Mouse (Mus musculus): ENCODE measurements at regions not wholly inside any gene's neighbourhood (a gene's known extent, or its start where the extent isn't known, plus 50 kb on each side); places are given as distances from the start of the nearest gene placed in this dataset.

- no peaks in the 10 kb centered on the region for H3K4me1 ChIP-seq (ENCODE audit: control insufficient read depth, insufficient read depth, low read length)
- no peaks in the 10 kb centered on the region for H3K27me3 ChIP-seq (ENCODE audit: control insufficient read depth, insufficient read depth, low read length)
- H3K27ac ChIP-seq (replicated peaks; ENCODE audit: low read depth, low read length): no peak overlapping the region
- no peaks in the 10 kb centered on the region for H3K9me3 ChIP-seq (replicated peaks; ENCODE audit: control insufficient read depth, low read length)
- H3K36me3 ChIP-seq (replicated peaks; ENCODE audit: control insufficient read depth, insufficient read depth, low read depth, low read length): no peaks in the 10 kb centered on the region
- H3K9ac ChIP-seq (replicated peaks; ENCODE audit: low read length): no peak overlapping the region
- no peak overlapping the region for H3K4me2 ChIP-seq (ENCODE audit: low read depth, low read length)
- WGBS: 68% methylated on average over 3 of the region's 3 CpGs
- DNase-seq (ENCODE audit: low spot score) (peak; percentile 39), ATAC-seq (replicated peaks; ENCODE audit: insufficient number of reproducible peaks, low FRiP score, low TSS enrichment, low read depth) (no peak)
- H3K4me3 ChIP-seq (ENCODE audit: low read depth, low read length): no peak overlapping the region
Measured at GRCm38 (mm10) chr3:39062415-39062814, 175.7 kb downstream of the Fat4 start.

- Histone ChIP-seq H3K4me3 (ENCODE audit: low read depth, low read length) (no peak overlapping the region), H3K4me1 (ENCODE audit: control insufficient read depth, insufficient read depth, low read length) (no peaks in the 10 kb centered on the region), H3K9ac (replicated peaks; ENCODE audit: low read length) (no peak overlapping the region), H3K4me2 (ENCODE audit: low read depth, low read length) (no peak overlapping the region), H3K27ac (replicated peaks; ENCODE audit: low read depth, low read length) (no peak overlapping the region), H3K9me3 (replicated peaks; ENCODE audit: control insufficient read depth, low read length) (no peaks in the 10 kb centered on the region), H3K27me3 (ENCODE audit: control insufficient read depth, insufficient read depth, low read length) (no peaks in the 10 kb centered on the region), H3K36me3 (replicated peaks; ENCODE audit: control insufficient read depth, insufficient read depth, low read depth, low read length) (no peaks in the 10 kb centered on the region)
- DNase-seq (ENCODE audit: low spot score) (no peak), ATAC-seq (replicated peaks; ENCODE audit: insufficient number of reproducible peaks, low FRiP score, low TSS enrichment, low read depth) (no peak)
- 80% methylated on average over 6 of the region's 6 CpGs for WGBS
Measured at GRCm38 (mm10) chr3:39065457-39065856, 178.7 kb downstream of the Fat4 start.

DNA sequence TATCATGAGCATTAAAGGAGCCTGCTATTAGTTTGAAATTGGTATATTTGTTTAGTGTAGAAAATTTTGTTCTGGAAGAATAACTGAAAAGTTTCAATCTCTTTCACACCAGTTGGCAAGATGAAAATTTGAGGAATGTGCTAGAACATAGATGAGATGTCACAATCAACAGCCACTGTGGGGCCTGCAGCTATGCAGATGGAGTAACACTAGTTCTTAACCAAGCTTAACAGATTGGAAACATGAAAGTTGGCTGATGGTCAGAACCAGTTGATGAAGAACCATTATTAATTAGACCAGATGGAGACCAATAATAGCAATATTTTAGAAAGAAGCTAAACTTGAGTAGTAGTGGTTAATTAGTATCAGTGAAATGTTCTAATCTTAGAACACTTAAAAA is 182.3 kb downstream of the Fat4 start:
- no peak overlapping the region for H3K9ac ChIP-seq (replicated peaks; ENCODE audit: low read length)
- no peaks in the 10 kb centered on the region for H3K4me1 ChIP-seq (ENCODE audit: control insufficient read depth, insufficient read depth, low read length)
- no peak overlapping the region for H3K4me3 ChIP-seq (ENCODE audit: low read depth, low read length)
- DNase-seq (ENCODE audit: low spot score): no peak
- no peak for ATAC-seq (replicated peaks; ENCODE audit: insufficient number of reproducible peaks, low FRiP score, low TSS enrichment, low read depth)
- no peaks in the 10 kb centered on the region for H3K36me3 ChIP-seq (replicated peaks; ENCODE audit: control insufficient read depth, insufficient read depth, low read depth, low read length)
- H3K27ac ChIP-seq (replicated peaks; ENCODE audit: low read depth, low read length): no peak overlapping the region
- H3K27me3 ChIP-seq (ENCODE audit: control insufficient read depth, insufficient read depth, low read length): no peaks in the 10 kb centered on the region
- H3K9me3 ChIP-seq (replicated peaks; ENCODE audit: control insufficient read depth, low read length): no peaks in the 10 kb centered on the region
- no peak overlapping the region for H3K4me2 ChIP-seq (ENCODE audit: low read depth, low read length)

GRCm38 (mm10) chr3:39082678-39083270 is 196.0 kb downstream of the Fat4 start:
- 67% methylated on average over 4 of the region's 4 CpGs for WGBS
- ATAC-seq (replicated peaks; ENCODE audit: insufficient number of reproducible peaks, low FRiP score, low TSS enrichment, low read depth) (no peak), DNase-seq (ENCODE audit: low spot score) (no peak)
- Histone ChIP-seq H3K27ac (replicated peaks; ENCODE audit: low read depth, low read length) (no peak overlapping the region), H3K36me3 (replicated peaks; ENCODE audit: control insufficient read depth, insufficient read depth, low read depth, low read length) (no peaks in the 10 kb centered on the region), H3K4me3 (ENCODE audit: low read depth, low read length) (no peak overlapping the region), H3K4me2 (ENCODE audit: low read depth, low read length) (no peak overlapping the region), H3K4me1 (ENCODE audit: control insufficient read depth, insufficient read depth, low read length) (no peaks in the 10 kb centered on the region), H3K9me3 (replicated peaks; ENCODE audit: control insufficient read depth, low read length) (no peaks in the 10 kb centered on the region), H3K9ac (replicated peaks; ENCODE audit: low read length) (no peak overlapping the region), H3K27me3 (ENCODE audit: control insufficient read depth, insufficient read depth, low read length) (no peaks in the 10 kb centered on the region)

- Histone ChIP-seq H3K4me2 (ENCODE audit: low read depth, low read length) (no peak overlapping the region), H3K9ac (replicated peaks; ENCODE audit: low read length) (no peak overlapping the region), H3K9me3 (replicated peaks; ENCODE audit: control insufficient read depth, low read length) (no peaks in the 10 kb centered on the region), H3K27me3 (ENCODE audit: control insufficient read depth, insufficient read depth, low read length) (no peaks in the 10 kb centered on the region), H3K4me3 (ENCODE audit: low read depth, low read length) (no peak overlapping the region), H3K27ac (replicated peaks; ENCODE audit: low read depth, low read length) (no peak overlapping the region), H3K36me3 (replicated peaks; ENCODE audit: control insufficient read depth, insufficient read depth, low read depth, low read length) (no peaks in the 10 kb centered on the region), H3K4me1 (ENCODE audit: control insufficient read depth, insufficient read depth, low read length) (no peaks in the 10 kb centered on the region)
- DNase-seq (ENCODE audit: low spot score) (no peak), ATAC-seq (replicated peaks; ENCODE audit: insufficient number of reproducible peaks, low FRiP score, low TSS enrichment, low read depth) (no peak)
- WGBS: 87% methylated on average over 4 of the region's 4 CpGs
Measured at GRCm38 (mm10) chr3:39088948-39089347, 202.2 kb downstream of the Fat4 start.

DNA sequence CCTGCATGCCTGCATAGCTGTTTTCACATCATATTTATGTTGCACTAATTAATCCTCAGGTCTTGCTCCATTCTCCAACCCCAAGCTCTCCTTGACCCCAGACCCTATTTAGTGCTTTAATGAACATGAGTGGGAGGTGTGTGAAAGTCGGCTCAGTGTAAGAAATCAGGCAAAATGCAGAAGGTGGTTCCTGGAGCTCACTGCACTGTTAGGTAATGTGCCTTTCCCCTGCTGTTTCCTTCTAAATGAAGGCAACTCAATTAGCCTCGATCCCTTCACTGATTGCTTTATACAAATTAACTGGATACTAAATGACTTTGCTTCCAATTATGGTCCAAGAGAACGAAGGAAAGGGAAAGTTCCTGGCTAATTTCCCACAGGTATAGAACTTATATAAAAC is 215.6 kb downstream of the Fat4 start:
- H3K9ac ChIP-seq (replicated peaks; ENCODE audit: low read length): no peak overlapping the region
- no peaks in the 10 kb centered on the region for H3K27me3 ChIP-seq (ENCODE audit: control insufficient read depth, insufficient read depth, low read length)
- ATAC-seq (replicated peaks; ENCODE audit: insufficient number of reproducible peaks, low FRiP score, low TSS enrichment, low read depth) (no peak), DNase-seq (ENCODE audit: low spot score) (no peak)
- 82% methylated on average over 3 of the region's 3 CpGs for WGBS
- no peaks in the 10 kb centered on the region for H3K9me3 ChIP-seq (replicated peaks; ENCODE audit: control insufficient read depth, low read length)
- no peak overlapping the region for H3K4me2 ChIP-seq (ENCODE audit: low read depth, low read length)
- H3K27ac ChIP-seq (replicated peaks; ENCODE audit: low read depth, low read length): no peak overlapping the region
- H3K36me3 ChIP-seq (replicated peaks; ENCODE audit: control insufficient read depth, insufficient read depth, low read depth, low read length): no peaks in the 10 kb centered on the region
- H3K4me3 ChIP-seq (ENCODE audit: low read depth, low read length): no peak overlapping the region
- H3K4me1 ChIP-seq (ENCODE audit: control insufficient read depth, insufficient read depth, low read length): no peaks in the 10 kb centered on the region

DNA sequence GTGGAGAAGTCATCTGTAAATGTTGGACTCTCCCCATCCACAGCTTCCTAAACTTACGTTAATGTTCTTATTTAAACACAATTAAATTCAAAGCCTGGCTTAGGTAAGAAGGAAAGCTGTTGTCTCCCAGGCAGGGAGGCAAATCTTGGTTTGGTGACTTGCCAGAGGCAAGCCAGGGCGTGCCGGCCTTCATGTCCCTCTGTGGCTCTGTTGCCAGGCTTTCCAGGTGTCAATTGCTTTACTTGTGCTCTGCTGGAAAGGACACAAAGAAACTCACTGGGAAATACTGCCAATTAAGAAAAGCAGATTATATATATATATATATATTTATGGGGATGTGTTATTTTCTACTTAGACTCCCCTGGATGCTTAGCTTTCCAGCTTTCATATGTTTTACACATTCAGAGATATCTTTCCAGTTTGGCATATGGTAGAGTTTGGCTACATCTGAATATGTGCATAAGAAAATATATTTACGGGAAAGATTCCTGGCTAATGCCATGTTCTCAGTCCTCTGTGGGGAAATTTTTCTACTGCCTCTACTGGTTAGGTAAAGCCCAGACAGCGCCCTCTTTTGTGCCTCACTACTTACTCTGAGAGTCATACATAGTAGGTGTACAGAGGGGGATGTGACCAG is 223.1 kb downstream of the Fat4 start:
- WGBS: 85% methylated on average over 5 of the region's 5 CpGs
- DNase-seq (ENCODE audit: low spot score): no peak
- ATAC-seq (replicated peaks; ENCODE audit: insufficient number of reproducible peaks, low FRiP score, low TSS enrichment, low read depth): no peak
- H3K4me2 ChIP-seq (ENCODE audit: low read depth, low read length): no peak overlapping the region
- H3K36me3 ChIP-seq (replicated peaks; ENCODE audit: control insufficient read depth, insufficient read depth, low read depth, low read length): no peaks in the 10 kb centered on the region
- H3K9me3 ChIP-seq (replicated peaks; ENCODE audit: control insufficient read depth, low read length): no peaks in the 10 kb centered on the region
- no peak overlapping the region for H3K4me3 ChIP-seq (ENCODE audit: low read depth, low read length)
- no peaks in the 10 kb centered on the region for H3K27me3 ChIP-seq (ENCODE audit: control insufficient read depth, insufficient read depth, low read length)
- no peak overlapping the region for H3K9ac ChIP-seq (replicated peaks; ENCODE audit: low read length)
- H3K4me1 ChIP-seq (ENCODE audit: control insufficient read depth, insufficient read depth, low read length): no peaks in the 10 kb centered on the region
- H3K27ac ChIP-seq (replicated peaks; ENCODE audit: low read depth, low read length): no peak overlapping the region

DNA sequence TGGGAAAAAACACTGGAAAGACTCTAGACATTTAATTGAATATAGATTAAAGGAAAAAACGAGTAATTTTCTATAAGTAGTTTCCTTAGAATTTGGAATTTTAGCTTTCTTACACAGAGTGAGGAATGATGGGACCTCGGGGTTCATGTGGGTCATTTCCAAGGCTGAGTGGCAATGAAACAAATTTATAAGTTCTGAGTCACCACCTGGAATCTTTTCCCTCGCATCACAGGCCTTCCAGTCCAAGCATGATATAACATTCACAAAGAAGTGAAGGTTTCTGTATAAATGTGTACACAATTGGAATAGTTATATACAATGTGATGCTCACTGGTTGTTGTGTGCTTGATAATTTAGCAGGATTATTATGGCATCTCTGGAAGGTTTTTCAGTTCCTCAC is 227.3 kb downstream of the Fat4 start:
- Histone ChIP-seq H3K4me2 (ENCODE audit: low read depth, low read length) (no peak overlapping the region), H3K27me3 (ENCODE audit: control insufficient read depth, insufficient read depth, low read length) (no peaks in the 10 kb centered on the region), H3K4me3 (ENCODE audit: low read depth, low read length) (no peak overlapping the region), H3K27ac (replicated peaks; ENCODE audit: low read depth, low read length) (no peak overlapping the region), H3K9ac (replicated peaks; ENCODE audit: low read length) (no peak overlapping the region), H3K9me3 (replicated peaks; ENCODE audit: control insufficient read depth, low read length) (no peaks in the 10 kb centered on the region), H3K36me3 (replicated peaks; ENCODE audit: control insufficient read depth, insufficient read depth, low read depth, low read length) (no peaks in the 10 kb centered on the region), H3K4me1 (ENCODE audit: control insufficient read depth, insufficient read depth, low read length) (no peaks in the 10 kb centered on the region)
- 76% methylated on average over 3 of the region's 3 CpGs for WGBS
- no peak for ATAC-seq (replicated peaks; ENCODE audit: insufficient number of reproducible peaks, low FRiP score, low TSS enrichment, low read depth)
- no peak for DNase-seq (ENCODE audit: low spot score)
